Mouse (Mus musculus) hindbrain, embryonic 11.5 days (tissue): ENCODE data around the gene Rbfox1. TPM values are rescaled to one million over a fixed set of nuclear protein-coding genes. Genes with fewer than 3 reads are reported as not detected.
A peak's percentile ranks its signal among the peaks of the same experiment; 100 is the strongest.

Experiments used
- ATAC-seq: fragments of 200-750 bp; cut with Nextera tagmentation; 2 replicates; pipeline ENCODE4 v1.8.0; 2017; ENCODE audit warnings: mild to moderate bottlenecking, moderate TSS enrichment, moderate library complexity; ENCODE audit not compliant: low FRiP score
- DNase-seq: peaks from one replicate; pipeline ENCODE4 v3.0.0-alpha.2; 2015; ENCODE audit warnings: low spot score
- H3K27ac ChIP-seq: fragments of 300-500 bp; sonication (generic); 2 replicates; pipeline ENCODE4 v1.5.1; 2014; ENCODE audit warnings: mild to moderate bottlenecking, low read depth, low read length
- H3K27me3 ChIP-seq: fragments of 300-500 bp; sonication (generic); 2 replicates; pipeline ENCODE4 v1.6.1; 2014; ENCODE audit warnings: mild to moderate bottlenecking, low read length, moderate library complexity, mixed read lengths; ENCODE audit not compliant: control insufficient read depth, insufficient read depth
- H3K36me3 ChIP-seq: fragments of 300-500 bp; sonication (generic); 2 replicates; pipeline ENCODE4 v1.6.1; 2014; ENCODE audit warnings: mild to moderate bottlenecking, low read length, moderate library complexity, mixed read lengths; ENCODE audit not compliant: control insufficient read depth, insufficient read depth
- H3K4me1 ChIP-seq: fragments of 300-500 bp; sonication (generic); replicated peaks from 2 replicates; pipeline ENCODE4 v1.6.1; 2014; ENCODE audit warnings: low read length, mixed read lengths; ENCODE audit not compliant: control insufficient read depth, insufficient read depth
- H3K4me2 ChIP-seq: fragments of 300-500 bp; sonication (generic); replicated peaks from 2 replicates; pipeline ENCODE4 v1.6.1; 2014; ENCODE audit warnings: mild to moderate bottlenecking, low read depth, low read length
- H3K4me3 ChIP-seq: fragments of 300-500 bp; sonication (generic); 2 replicates; pipeline ENCODE4 v1.5.1; 2014; ENCODE audit warnings: low read depth, low read length
- H3K9ac ChIP-seq: fragments of 300-500 bp; sonication (generic); 2 replicates; pipeline ENCODE4 v1.6.1; 2014; ENCODE audit warnings: low read depth, low read length
- H3K9me3 ChIP-seq: fragments of 300-500 bp; sonication (generic); 2 replicates; pipeline ENCODE4 v1.6.1; 2016; ENCODE audit warnings: low read length; ENCODE audit not compliant: control insufficient read depth
- WGBS: fragments of 180-500 bp; shearing (Covaris S2); extraction: QIAGEN DNeasy Blood & Tissue Kit; methylation state at CpG from one replicate; pipeline ENCODE4 v1.1.7; 2014; 5-methylcytosine and 5-hydroxymethylcytosine counted together
- polyA plus RNA-seq: library from polyadenylated mRNA; unstranded; fragments of >200 nt; fragmentation: Nextera tagmentation; extraction: Ambion mirVana; gene quantifications from 2 replicates; pipeline ENCODE4 v1.2.1, GENCODE M21; 2014

Gene Rbfox1
- polyA plus RNA-seq, 1 experiment from 2014 or later = 20.3 TPM

DNA sequence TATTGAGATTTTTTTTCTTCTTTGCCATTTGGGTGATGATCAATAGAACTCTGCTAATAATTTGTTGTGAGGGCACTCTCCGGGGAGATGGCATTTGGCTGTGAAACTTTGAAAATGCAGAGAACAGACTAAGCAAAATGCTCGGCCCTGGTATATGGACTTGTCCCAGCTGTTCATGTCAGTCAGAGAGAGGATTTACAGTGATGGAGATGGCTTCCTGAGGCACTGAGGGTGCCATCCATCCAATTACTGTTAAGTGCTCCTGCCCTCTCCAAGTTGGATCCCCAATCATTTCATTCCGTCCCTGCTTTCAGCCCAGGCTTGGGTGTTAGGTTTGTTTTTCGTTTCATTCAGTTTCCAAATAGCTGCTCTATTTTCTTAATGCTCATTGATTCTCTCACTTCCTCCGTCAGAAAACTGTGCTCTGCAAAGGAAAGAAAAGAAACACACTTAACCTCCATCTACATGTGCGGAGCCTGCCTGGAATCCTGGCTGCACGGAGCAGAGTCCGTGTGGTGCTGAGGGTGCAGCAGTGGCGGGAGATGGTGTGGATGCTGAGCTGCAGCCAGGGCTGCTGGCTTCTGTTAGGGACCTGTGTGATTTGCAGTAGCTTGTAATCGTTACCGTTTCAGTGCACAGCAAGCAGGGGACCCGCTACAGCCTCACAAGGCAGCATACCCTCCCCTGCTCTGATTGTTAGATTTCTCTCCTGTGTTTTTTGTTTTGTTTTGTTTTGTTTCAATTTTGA lies 997.7 kb downstream of the Rbfox1 start:
- Histone ChIP-seq H3K36me3 (no peaks in the 10 kb centered on the region), H3K4me2 (no peak overlapping the region), H3K9me3 (no peaks in the 10 kb centered on the region), H3K27ac (no peak overlapping the region), H3K27me3 (no peaks in the 10 kb centered on the region), H3K4me3 (no peak overlapping the region), H3K4me1 (0 out of 2 replicates have a peak, but pooled peaks cover 2% of the 10 kb centered on the region), H3K9ac (no peak overlapping the region)
- ATAC-seq = 0 out of 2 replicates have a peak, but pooled peaks have one; percentile 40
- 38% methylated on average over 12 of the region's 12 CpGs for WGBS
- DNase-seq = no peak

- Histone ChIP-seq H3K9ac (no peak overlapping the region), H3K9me3 (no peaks in the 10 kb centered on the region), H3K4me2 (no peak overlapping the region), H3K27ac (no peak overlapping the region), H3K27me3 (no peaks in the 10 kb centered on the region), H3K4me1 (0 out of 2 replicates have a peak, but pooled peaks cover 2% of the 10 kb centered on the region), H3K4me3 (no peak overlapping the region), H3K36me3 (no peaks in the 10 kb centered on the region)
- no peak for ATAC-seq
- no peak for DNase-seq
- 79% methylated on average over 1 of the region's 1 CpGs for WGBS
Observed at GRCm38 (mm10) chr16:6883798-6884197, 998.6 kb downstream of the Rbfox1 start.

- DNase-seq (no peak), ATAC-seq (no peak)
- WGBS = 62% methylated on average over 3 of the region's 3 CpGs
- no peaks in the 10 kb centered on the region for H3K36me3 ChIP-seq
- H3K4me1 ChIP-seq = 0 out of 2 replicates have a peak, but pooled peaks cover 2% of the 10 kb centered on the region
- no peak overlapping the region for H3K27ac ChIP-seq
- H3K9me3 ChIP-seq = no peaks in the 10 kb centered on the region
- no peaks in the 10 kb centered on the region for H3K27me3 ChIP-seq
- H3K4me2 ChIP-seq = no peak overlapping the region
- no peak overlapping the region for H3K9ac ChIP-seq
- no peak overlapping the region for H3K4me3 ChIP-seq
Observed at GRCm38 (mm10) chr16:6885617-6886016, 1000.5 kb downstream of the Rbfox1 start.

DNA sequence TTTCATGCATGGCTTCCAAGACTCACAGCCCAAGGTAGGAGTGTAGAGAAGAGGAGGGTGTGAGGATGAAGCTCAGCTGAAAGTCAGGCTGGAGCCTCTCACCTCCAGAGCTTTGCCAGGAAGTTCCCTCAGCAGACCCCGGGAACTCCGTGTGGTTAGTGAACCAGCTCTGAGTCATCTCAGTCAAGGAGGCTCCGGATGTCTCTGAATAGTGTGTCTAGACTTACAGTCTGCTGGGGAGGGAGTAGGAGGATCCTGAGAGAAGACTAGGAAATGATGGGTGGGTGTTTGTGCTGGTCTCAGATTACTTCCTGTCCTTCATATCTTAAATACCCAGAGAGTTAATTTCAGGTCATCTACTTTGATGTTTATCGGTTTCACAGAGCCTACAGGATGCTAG lies 1004.1 kb downstream of the Rbfox1 start:
- no peak overlapping the region for H3K4me3 ChIP-seq
- WGBS = 79% methylated on average over 4 of the region's 4 CpGs
- no peak for ATAC-seq

DNA sequence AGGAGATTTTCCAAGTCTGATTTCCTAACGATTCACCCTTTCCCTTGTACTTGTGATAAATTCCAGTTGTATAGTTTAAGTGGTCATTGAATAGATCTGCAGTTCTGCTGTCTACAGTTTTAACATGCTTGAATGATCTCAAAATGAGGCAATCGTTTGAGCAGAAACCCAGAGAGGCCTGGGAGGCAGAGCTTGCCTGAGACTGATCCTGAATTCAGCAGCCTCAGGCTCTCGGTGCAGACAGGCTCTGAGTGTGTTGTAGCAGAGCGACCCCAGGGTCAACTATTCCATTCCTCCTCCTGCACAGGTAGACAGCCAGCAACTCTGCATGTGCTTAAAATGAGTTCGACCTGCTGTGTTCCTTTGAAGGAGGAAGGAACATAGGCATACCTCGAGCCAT lies 1012.6 kb downstream of the Rbfox1 start:
- WGBS = 40% methylated on average over 6 of the region's 6 CpGs
- DNase-seq = no peak
- Histone ChIP-seq H3K4me2 (no peak overlapping the region), H3K36me3 (no peaks in the 10 kb centered on the region), H3K9me3 (no peaks in the 10 kb centered on the region), H3K27me3 (no peaks in the 10 kb centered on the region), H3K27ac (0 out of 2 replicates have a peak overlapping the region, but pooled peaks have one; percentile 17), H3K9ac (no peak overlapping the region), H3K4me3 (no peak overlapping the region), H3K4me1 (no peaks in the 10 kb centered on the region)
- no peak for ATAC-seq

More for the DNA sequence above, 1004.1 kb downstream of the Rbfox1 start:
- Histone ChIP-seq H3K27ac (no peak overlapping the region), H3K9me3 (no peaks in the 10 kb centered on the region), H3K9ac (no peak overlapping the region), H3K4me1 (0 out of 2 replicates have a peak, but pooled peaks cover 2% of the 10 kb centered on the region), H3K27me3 (no peaks in the 10 kb centered on the region), H3K4me2 (no peak overlapping the region), H3K36me3 (no peaks in the 10 kb centered on the region)
- no peak for DNase-seq

DNA sequence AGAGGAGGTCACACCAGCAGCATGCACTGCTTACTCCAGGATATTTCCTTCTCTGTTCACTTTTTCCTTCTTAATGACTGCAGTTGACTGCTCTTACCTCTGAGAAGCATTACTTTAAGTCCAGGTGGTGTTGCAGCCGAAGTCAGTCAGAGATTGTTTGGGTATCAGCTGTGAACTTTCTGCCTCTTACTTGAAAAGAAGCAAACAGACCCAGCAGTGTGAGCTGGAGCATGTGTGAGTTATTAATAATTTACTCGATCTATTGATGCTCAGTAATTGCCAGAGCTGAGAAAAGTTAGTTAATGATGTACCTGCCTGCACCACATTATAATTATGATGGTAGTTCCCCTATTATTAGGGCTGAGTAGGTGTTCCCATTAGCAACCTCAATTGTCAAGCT lies 1014.9 kb downstream of the Rbfox1 start:
- Histone ChIP-seq H3K27me3 (no peaks in the 10 kb centered on the region), H3K4me3 (no peak overlapping the region), H3K9ac (no peak overlapping the region), H3K36me3 (no peaks in the 10 kb centered on the region), H3K27ac (no peak overlapping the region), H3K4me2 (no peak overlapping the region), H3K9me3 (no peaks in the 10 kb centered on the region), H3K4me1 (no peaks in the 10 kb centered on the region)
- ATAC-seq = no peak
- DNase-seq = no peak
- WGBS = 80% methylated on average over 2 of the region's 2 CpGs

- no peak overlapping the region for H3K27ac ChIP-seq
- no peak for ATAC-seq
Observed at GRCm38 (mm10) chr16:6904984-6905383, 1019.8 kb downstream of the Rbfox1 start.

DNA sequence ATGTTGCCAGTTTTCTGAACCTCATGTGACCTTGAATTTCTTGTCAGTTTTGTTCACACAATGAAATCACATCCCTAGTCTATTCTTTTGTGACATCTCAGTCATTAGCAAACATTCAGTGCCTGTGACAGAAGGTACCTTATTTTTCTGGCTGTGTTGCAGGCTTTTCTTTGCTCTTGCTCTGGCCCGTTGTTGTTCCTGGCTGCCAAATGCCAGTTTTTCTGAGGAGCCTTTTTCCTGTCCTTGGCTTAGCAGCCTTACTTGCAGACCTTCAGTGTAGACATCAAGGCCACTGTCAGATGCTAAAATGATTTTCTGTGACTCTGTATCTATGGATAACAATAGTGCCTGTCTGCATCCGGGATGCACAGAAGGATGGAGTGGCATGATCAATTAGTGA lies 1020.8 kb downstream of the Rbfox1 start:
- no peak overlapping the region for H3K4me2 ChIP-seq
- H3K36me3 ChIP-seq = no peaks in the 10 kb centered on the region
- no peaks in the 10 kb centered on the region for H3K9me3 ChIP-seq
- no peaks in the 10 kb centered on the region for H3K4me1 ChIP-seq
- H3K9ac ChIP-seq = no peak overlapping the region
- H3K27ac ChIP-seq = no peak overlapping the region
- ATAC-seq (no peak), DNase-seq (no peak)
- H3K4me3 ChIP-seq = no peak overlapping the region
- H3K27me3 ChIP-seq = no peaks in the 10 kb centered on the region
- WGBS = 62% methylated on average over 2 of the region's 2 CpGs

More at GRCm38 (mm10) chr16:6904984-6905383, 1019.8 kb downstream of the Rbfox1 start:
- Histone ChIP-seq H3K36me3 (no peaks in the 10 kb centered on the region), H3K4me3 (no peak overlapping the region), H3K27me3 (no peaks in the 10 kb centered on the region), H3K4me1 (no peaks in the 10 kb centered on the region), H3K9ac (no peak overlapping the region), H3K4me2 (no peak overlapping the region), H3K9me3 (no peaks in the 10 kb centered on the region)
- no peak for DNase-seq
- WGBS = 78% methylated on average over 4 of the region's 4 CpGs

DNA sequence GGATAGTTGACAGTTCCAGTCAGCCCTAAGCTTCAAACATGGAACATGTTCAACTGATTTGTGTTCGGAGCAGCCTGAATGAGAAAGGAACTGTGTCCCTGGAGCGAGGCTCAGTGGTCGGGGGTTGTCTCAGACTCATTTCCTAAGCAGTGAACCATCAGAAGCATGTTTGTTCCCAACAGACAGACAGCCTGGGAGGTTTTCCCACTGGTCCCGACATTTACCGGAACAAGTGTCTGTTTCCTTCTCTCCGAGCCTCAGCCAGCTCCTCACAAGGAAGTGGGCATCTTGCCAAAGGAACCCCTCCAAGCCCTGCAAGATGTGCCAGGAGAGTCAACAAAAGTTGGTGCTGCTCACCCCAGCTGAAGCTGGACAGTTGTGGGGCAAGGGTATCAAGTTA lies 1022.4 kb downstream of the Rbfox1 start:
- no peak for DNase-seq
- ATAC-seq = no peak
- WGBS = 74% methylated on average over 6 of the region's 6 CpGs

More for the DNA sequence above, 1022.4 kb downstream of the Rbfox1 start:
- Histone ChIP-seq H3K36me3 (no peaks in the 10 kb centered on the region), H3K4me2 (no peak overlapping the region), H3K4me1 (no peaks in the 10 kb centered on the region), H3K4me3 (no peak overlapping the region), H3K27me3 (no peaks in the 10 kb centered on the region), H3K9ac (no peak overlapping the region), H3K9me3 (no peaks in the 10 kb centered on the region), H3K27ac (no peak overlapping the region)
